18 mouse cellular contexts compared by ENCODE assay signal in the genomic region with DNA sequence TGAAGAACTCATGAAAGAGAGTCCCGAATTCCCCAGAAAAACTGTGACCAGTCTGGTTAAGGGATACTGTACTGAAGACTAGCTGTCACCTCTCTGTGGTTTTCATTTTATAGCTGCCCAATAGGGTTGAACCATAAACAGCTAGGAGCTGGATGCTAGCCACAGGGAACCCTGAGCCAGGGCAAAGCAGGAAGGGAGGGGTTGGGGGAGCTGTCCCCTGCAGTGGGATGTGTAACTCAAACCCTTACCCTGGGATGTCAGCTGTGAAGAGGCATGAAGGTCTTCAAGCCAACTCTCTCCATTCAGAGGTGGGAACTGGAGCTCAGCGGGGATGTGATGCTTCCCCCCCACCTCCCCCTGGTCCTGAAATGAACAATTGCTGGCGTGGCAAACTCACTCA. TPM values are rescaled to one million over a fixed set of nuclear protein-coding genes. Genes with fewer than 3 reads are reported as not detected.
DNase-seq lines count a peak whose midpoint lies in the region; ATAC-seq and TF ChIP-seq lines count a peak whose summit lies in the region.
"Had no signal": no experiment of that assay in that cellular context is flagged by ENCODE, and none has a peak within 500 bp of the region (broad histone marks: within the 10 kb centered on the region; RNA-seq: fewer than 3 reads in every experiment).

No protein-coding gene starts in this region.

- H3K9me3 ChIP-seq in kidney, embryonic 16.5 days (ENCODE audit: low read length): no peaks in the 10 kb centered on the region
- no peaks in the 10 kb centered on the region for H3K9me3 ChIP-seq in neural tube, embryonic 11.5 days (ENCODE audit: control insufficient read depth, low read length)
- H3K9me3 ChIP-seq: embryonic facial prominence, embryonic 13.5 days; G1E; intestine, embryonic 15.5 days had no signal

- no peak overlapping the region for H3K4me2 ChIP-seq in kidney, embryonic 16.5 days (replicated peaks; ENCODE audit: low read depth, low read length)
- no peak overlapping the region for H3K4me2 ChIP-seq in neural tube, embryonic 11.5 days (ENCODE audit: low read depth)
- H3K4me2 ChIP-seq: embryonic facial prominence, embryonic 13.5 days; intestine, embryonic 15.5 days had no signal

- WGBS in heart, adult 2 months: 47% methylated on average over 3 of the region's 3 CpGs
- 17% methylated on average over 3 of the region's 3 CpGs for WGBS in kidney, embryonic 16.5 days
- whole genome bisulfite sequencing in neural tube, embryonic 11.5 days: 5% methylated on average over 3 of the region's 3 CpGs

- no peaks in the 10 kb centered on the region for H3K27me3 ChIP-seq in heart, adult 2 months (ENCODE audit: control insufficient read depth, insufficient read depth, low read length)
- H3K27me3 ChIP-seq in kidney, embryonic 16.5 days (ENCODE audit: insufficient read depth, low read length): no peaks in the 10 kb centered on the region
- no peaks in the 10 kb centered on the region for H3K27me3 ChIP-seq in neural tube, embryonic 11.5 days (ENCODE audit: control insufficient read depth, insufficient read depth, low read length)
- H3K27me3 ChIP-seq: embryonic facial prominence, embryonic 13.5 days; intestine, embryonic 15.5 days had no signal

- no peak for TF ChIP-seq POLR2A in heart, adult 2 months (IDR thresholded peaks at IDR 0.05; ENCODE audit: insufficient read depth, low read depth, low read length)

- no peak overlapping the region for H3K9ac ChIP-seq in heart, adult 2 months (ENCODE audit: low read depth, low read length)
- no peak overlapping the region for H3K9ac ChIP-seq in kidney, embryonic 16.5 days (replicated peaks; ENCODE audit: low read length)
- no peak overlapping the region; the same call in 1 of the 2 replicates for H3K9ac ChIP-seq in neural tube, embryonic 11.5 days (ENCODE audit: low read length)
- H3K9ac ChIP-seq: embryonic facial prominence, embryonic 13.5 days; intestine, embryonic 15.5 days had no signal

- no peak for DNase-seq in heart, adult 2 months
- DNase-seq in heart, postnatal 10 days: no peak
- DNase-seq in kidney, adult 8-10 months: no peak
- DNase-seq in neural tube, embryonic 11.5 days (ENCODE audit: low spot score): no peak
- no peak for DNase-seq in neural tube, embryonic 10.5 days (ENCODE audit: extremely low spot score, low spot score)
- no peak for DNase-seq in spleen, postnatal 4 days (ENCODE audit: low spot score in 2 of 2)
- no peak for DNase-seq in ovary, postnatal 14 days (ENCODE audit: low spot score)
- DNase-seq: adrenal gland, postnatal 14 days; gastrocnemius, postnatal 25 days; liver; right cerebral cortex, postnatal 25 days; thymus, adult 2 months had no signal

- ATAC-seq in kidney, embryonic 16.5 days (ENCODE audit: low FRiP score, low TSS enrichment): peak; percentile 72; the same call in 1 of the 2 replicates
- no peak for ATAC-seq in neural tube, embryonic 11.5 days (ENCODE audit: insufficient read depth, low FRiP score, low TSS enrichment)
- ATAC-seq: intestine, embryonic 15.5 days had no signal

- H3K4me3 ChIP-seq in heart, adult 2 months: no peak overlapping the region
- no peak overlapping the region for H3K4me3 ChIP-seq in kidney, embryonic 16.5 days (ENCODE audit: low read length)
- no peak overlapping the region for H3K4me3 ChIP-seq in neural tube, embryonic 11.5 days (ENCODE audit: low read depth, low read length)
- H3K4me3 ChIP-seq: embryonic facial prominence, embryonic 13.5 days; intestine, embryonic 15.5 days; layer of hippocampus, adult 2 months; left cerebral cortex, adult 2 months had no signal

- TF ChIP-seq EP300 in heart, adult 2 months (IDR thresholded peaks at IDR 0.05; ENCODE audit: insufficient read depth, low read depth, low read length): no peak

- peaks cover 20% of the 10 kb centered on the region for H3K4me1 ChIP-seq in heart, adult 2 months (ENCODE audit: control insufficient read depth, insufficient read depth, low read length)
- peaks cover 23% of the 10 kb centered on the region for H3K4me1 ChIP-seq in kidney, embryonic 16.5 days (ENCODE audit: insufficient read depth, low read length)
- H3K4me1 ChIP-seq in neural tube, embryonic 11.5 days (ENCODE audit: control insufficient read depth, insufficient read depth, low read length): peaks cover 20% of the 10 kb centered on the region

- peak overlapping the region; percentile 48 for H3K27ac ChIP-seq in heart, adult 2 months
- H3K27ac ChIP-seq in kidney, embryonic 16.5 days (ENCODE audit: low read length): peak overlapping the region; percentile 71; the same call in 1 of the 2 replicates
- H3K27ac ChIP-seq in neural tube, embryonic 11.5 days (ENCODE audit: low read depth, low read length): peak overlapping the region; percentile 34; the same call in 1 of the 2 replicates
- H3K27ac ChIP-seq: embryonic facial prominence, embryonic 13.5 days; intestine, embryonic 15.5 days; layer of hippocampus, adult 2 months; left cerebral cortex, adult 2 months had no signal

- H3K79me2 ChIP-seq in heart, adult 2 months (replicated peaks; ENCODE audit: control insufficient read depth, insufficient read depth, low read length): no peaks in the 10 kb centered on the region

- H3K36me3 ChIP-seq in heart, adult 2 months (ENCODE audit: control insufficient read depth, insufficient read depth, low read length): no peaks in the 10 kb centered on the region
- H3K36me3 ChIP-seq in kidney, embryonic 16.5 days (ENCODE audit: insufficient read depth, low read length): no peaks in the 10 kb centered on the region
- H3K36me3 ChIP-seq in neural tube, embryonic 11.5 days (ENCODE audit: control insufficient read depth, insufficient read depth, low read length): no peaks in the 10 kb centered on the region
- H3K36me3 ChIP-seq: embryonic facial prominence, embryonic 13.5 days; G1E; intestine, embryonic 15.5 days had no signal

- TF ChIP-seq CTCF in heart, adult 2 months (IDR thresholded peaks at IDR 0.05): no peak

- intact Hi-C loops in heart, adult 2 months (cut with DNase I): no loop called here
- intact Hi-C loops in heart, postnatal 10 days (cut with DNase I): no loop called here

RNA-seq across cellular contexts. Expression of a gene that starts 36.1 kb away (rescaled TPM):
- 10 to 100 TPM; 71.6 to 90.9 TPM for total RNA-seq in heart, adult 2 months (2021)
- 53.8 and 99.2 TPM in 2 replicates for polyA plus RNA-seq in heart, adult 2 months (2012; rRNA removed)
- total RNA-seq in heart, postnatal 10 days (2021): 100 to 1,000 TPM; 106 to 113 TPM
- 76.8 and 80.4 TPM in 2 replicates for polyA plus RNA-seq in kidney, embryonic 16.5 days (2015; fragmentation: Nextera tagmentation; extraction: Ambion mirVana)
- polyA plus RNA-seq in neural tube, embryonic 11.5 days (2014; fragmentation: Nextera tagmentation; extraction: Ambion mirVana): 10.8 and 11.0 TPM in 2 replicates
